Mouse (Mus musculus): ENCODE results near the gene Casp9.
"Not testable (repeated sequence)": the region's sequence is repeated elsewhere in the genome, so short reads cannot be mapped to it uniquely, and the experiment has no call there.

The Casp9 gene

GRCm38 (mm10) chr4:141793282-141794151, at the start of gene Casp9:
Gene Casp9, plus strand, starts transcription at chr4:141793612.
- DNase-seq (ENCODE audit: low read depth): peak; percentile 97

GRCm38 (mm10) chr4:141746578-141747346, 46.6 kb upstream of the Casp9 start, which contains the start of gene Agmat:
Gene Agmat, plus strand, starts transcription at chr4:141746672.
- DNase-seq (ENCODE audit: low read depth): no peak

- DNase-seq (ENCODE audit: low read depth): no peak
Observed at GRCm38 (mm10) chr4:141749557-141749956, 43.9 kb upstream of the Casp9 start.

- no peak for DNase-seq (ENCODE audit: low read depth)
Observed at GRCm38 (mm10) chr4:141750826-141751225, 42.6 kb upstream of the Casp9 start.

GRCm38 (mm10) chr4:141751419-141752075, 41.9 kb upstream of the Casp9 start:
- DNase-seq (ENCODE audit: low read depth): no peak

GRCm38 (mm10) chr4:141752076-141752421, 41.4 kb upstream of the Casp9 start:
- DNase-seq (ENCODE audit: low read depth): peak; percentile 20

- no peak for DNase-seq (ENCODE audit: low read depth)
Observed at GRCm38 (mm10) chr4:141755375-141755930, 38.0 kb upstream of the Casp9 start.

- no peak for DNase-seq (ENCODE audit: low read depth)
Observed at GRCm38 (mm10) chr4:141757124-141757523, 36.3 kb upstream of the Casp9 start.

GRCm38 (mm10) chr4:141758874-141759542, 34.4 kb upstream of the Casp9 start:
- no peak for DNase-seq (ENCODE audit: low read depth)

- no peak for DNase-seq (ENCODE audit: low read depth)
Observed at GRCm38 (mm10) chr4:141760942-141761341, 32.5 kb upstream of the Casp9 start.

GRCm38 (mm10) chr4:141762102-141762598, 31.3 kb upstream of the Casp9 start:
- DNase-seq (ENCODE audit: low read depth): no peak

GRCm38 (mm10) chr4:141763476-141763875, 29.9 kb upstream of the Casp9 start:
- no peak for DNase-seq (ENCODE audit: low read depth)

- no peak for DNase-seq (ENCODE audit: low read depth)
Observed at GRCm38 (mm10) chr4:141765008-141765407, 28.4 kb upstream of the Casp9 start.

GRCm38 (mm10) chr4:141766316-141766667, 27.1 kb upstream of the Casp9 start:
- no peak for DNase-seq (ENCODE audit: low read depth)

- no peak for DNase-seq (ENCODE audit: low read depth)
Observed at GRCm38 (mm10) chr4:141766668-141767352, 26.6 kb upstream of the Casp9 start.

GRCm38 (mm10) chr4:141767353-141768036, 25.9 kb upstream of the Casp9 start:
- DNase-seq (ENCODE audit: low read depth): peak; percentile 60

GRCm38 (mm10) chr4:141769501-141770160, 23.8 kb upstream of the Casp9 start:
- no peak for DNase-seq (ENCODE audit: low read depth)

GRCm38 (mm10) chr4:141771823-141772222, 21.6 kb upstream of the Casp9 start:
- DNase-seq (ENCODE audit: low read depth): no peak

- not testable (repeated sequence) for DNase-seq (ENCODE audit: low read depth)
Observed at GRCm38 (mm10) chr4:141773019-141773418, 20.4 kb upstream of the Casp9 start.

- no peak for DNase-seq (ENCODE audit: low read depth)
Observed at GRCm38 (mm10) chr4:141779828-141780227, 13.6 kb upstream of the Casp9 start.
